Mouse (Mus musculus) heart, embryonic 15.5 days (tissue): ENCODE data around the gene Mis18a. TPM values are rescaled to one million over a fixed set of nuclear protein-coding genes. Genes with fewer than 3 reads are reported as not detected.

ENCODE experiments used
- ATAC-seq: fragments of 200-750 bp; cut with Nextera tagmentation; replicated peaks from 2 replicates; pipeline ENCODE4 v1.8.0; 2017; ENCODE audit warnings: low read depth, moderate TSS enrichment; ENCODE audit not compliant: insufficient number of reproducible peaks, insufficient read depth, low FRiP score
- H3K27ac ChIP-seq: fragments of 300-500 bp; sonication (generic); 2 replicates; pipeline ENCODE4 v1.5.1; 2015; ENCODE audit warnings: mild to moderate bottlenecking, inconsistent platforms
- H3K27me3 ChIP-seq: fragments of 300-500 bp; sonication (generic); 2 replicates; pipeline ENCODE4 v1.6.1; 2015; ENCODE audit warnings: inconsistent platforms
- H3K36me3 ChIP-seq: fragments of 300-500 bp; sonication (generic); 2 replicates; pipeline ENCODE4 v1.6.1; 2015; ENCODE audit warnings: mild to moderate bottlenecking, inconsistent platforms
- H3K4me1 ChIP-seq: fragments of 300-500 bp; sonication (generic); replicated peaks from 2 replicates; pipeline ENCODE4 v1.6.1; 2015; ENCODE audit warnings: inconsistent platforms
- H3K4me2 ChIP-seq: fragments of 300-500 bp; sonication (generic); 2 replicates; pipeline ENCODE4 v1.6.1; 2015; ENCODE audit warnings: inconsistent platforms, mild to moderate bottlenecking, moderate library complexity
- H3K4me3 ChIP-seq: fragments of 300-500 bp; sonication (generic); 2 replicates; pipeline ENCODE4 v1.5.1; 2015; ENCODE audit warnings: mild to moderate bottlenecking, inconsistent platforms
- H3K9ac ChIP-seq: fragments of 300-500 bp; sonication (generic); 2 replicates; pipeline ENCODE4 v1.6.1; 2015; ENCODE audit warnings: mild to moderate bottlenecking, inconsistent platforms
- H3K9me3 ChIP-seq: fragments of 300-500 bp; sonication (generic); replicated peaks from 2 replicates; pipeline ENCODE4 v1.6.1; 2016; ENCODE audit warnings: inconsistent platforms
- WGBS: fragments of 180-500 bp; shearing (Covaris S2); methylation state at CpG from one replicate; pipeline ENCODE4 v1.1.7; 2015; ENCODE audit warnings: mixed read lengths; 5-methylcytosine and 5-hydroxymethylcytosine counted together
- polyA plus RNA-seq: library from polyadenylated mRNA; unstranded; fragments of >200 nt; fragmentation: Nextera tagmentation; extraction: Ambion mirVana; gene quantifications from 2 replicates; pipeline ENCODE4 v1.2.1, GENCODE M21; 2015

Gene Mis18a
- polyA plus RNA-seq, 1 experiment from 2014 or later = 31.2 TPM

- no peak for ATAC-seq
- Histone ChIP-seq H3K9me3 (no peaks in the 10 kb centered on the region), H3K36me3 (no peaks in the 10 kb centered on the region), H3K4me1 (peaks cover 25% of the 10 kb centered on the region), H3K4me2 (no peak overlapping the region), H3K27me3 (no peaks in the 10 kb centered on the region), H3K4me3 (no peak overlapping the region), H3K9ac (no peak overlapping the region), H3K27ac (no peak overlapping the region)
- 96% methylated on average over 2 of the region's 2 CpGs for WGBS
These were observed 25.7 kb downstream of the Mis18a start for GRCm38 (mm10) chr16:90701541-90701940.

- no peaks in the 10 kb centered on the region for H3K27me3 ChIP-seq
- no peak for ATAC-seq
- H3K9me3 ChIP-seq = no peaks in the 10 kb centered on the region
- H3K36me3 ChIP-seq = no peaks in the 10 kb centered on the region
- H3K4me2 ChIP-seq = no peak overlapping the region
- no peak overlapping the region for H3K27ac ChIP-seq
- H3K4me3 ChIP-seq = no peak overlapping the region
- peaks cover 15% of the 10 kb centered on the region for H3K4me1 ChIP-seq
- no peak overlapping the region for H3K9ac ChIP-seq
- WGBS = 74% methylated on average over 14 of the region's 14 CpGs
These were observed 27.8 kb downstream of the Mis18a start for GRCm38 (mm10) chr16:90699390-90699789.

DNA sequence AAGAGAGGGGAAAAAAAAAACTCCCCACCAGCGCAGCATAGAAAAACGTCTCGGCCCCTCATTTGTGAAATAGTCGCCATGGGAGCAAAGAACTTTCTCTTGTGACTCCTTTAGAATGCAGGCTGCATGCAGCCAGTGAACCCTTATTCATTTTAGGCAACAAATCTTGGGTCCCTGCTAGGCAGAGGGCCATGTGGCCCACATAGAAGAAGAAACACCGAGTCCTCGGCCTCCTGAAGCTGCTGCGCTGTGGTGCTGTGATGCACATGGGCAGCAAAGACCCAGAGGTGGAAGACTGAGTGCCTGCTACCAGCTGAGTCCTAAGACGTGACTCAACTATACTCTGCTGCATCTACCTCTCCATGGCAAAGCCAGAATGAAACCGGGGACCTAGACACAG, 30.9 kb downstream of the Mis18a start:
- Histone ChIP-seq H3K4me2 (no peak overlapping the region), H3K9me3 (no peaks in the 10 kb centered on the region), H3K4me3 (no peak overlapping the region), H3K27ac (no peak overlapping the region), H3K27me3 (no peaks in the 10 kb centered on the region), H3K36me3 (no peaks in the 10 kb centered on the region), H3K4me1 (peaks cover 4% of the 10 kb centered on the region; the same call in 1 of the 2 replicates), H3K9ac (no peak overlapping the region)
- 81% methylated on average over 9 of the region's 9 CpGs for WGBS
- no peak for ATAC-seq

GRCm38 (mm10) chr16:90695121-90695520, 32.1 kb downstream of the Mis18a start:
- WGBS = 56% methylated on average over 10 of the region's 10 CpGs
- Histone ChIP-seq H3K4me3 (no peak overlapping the region), H3K4me2 (no peak overlapping the region), H3K9me3 (no peaks in the 10 kb centered on the region), H3K36me3 (no peaks in the 10 kb centered on the region), H3K27me3 (no peaks in the 10 kb centered on the region), H3K4me1 (0 out of 2 replicates have a peak, but pooled peaks cover 4% of the 10 kb centered on the region), H3K27ac (no peak overlapping the region), H3K9ac (no peak overlapping the region)
- no peak; the same call in 1 of the 2 replicates for ATAC-seq

DNA sequence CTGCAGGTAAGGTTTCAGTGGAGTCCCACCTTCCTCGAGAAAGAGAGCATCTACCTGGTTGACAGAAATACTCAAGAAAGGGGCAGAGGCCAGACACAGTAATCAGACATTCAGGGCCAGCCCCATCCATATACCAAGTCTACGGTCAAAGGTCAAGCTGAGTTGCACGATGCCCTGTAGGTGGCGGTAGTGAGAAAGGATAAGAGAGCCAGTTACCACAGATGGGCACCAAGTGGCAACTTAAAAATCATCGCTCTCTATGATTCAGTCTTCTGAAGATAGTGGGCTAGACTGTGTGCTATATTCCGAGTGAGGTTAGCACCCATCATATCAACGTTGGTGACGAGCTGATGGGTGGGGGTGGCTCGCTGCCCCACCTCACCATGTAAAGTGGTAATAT, 32.5 kb downstream of the Mis18a start:
- Histone ChIP-seq H3K9me3 (no peaks in the 10 kb centered on the region), H3K27me3 (no peaks in the 10 kb centered on the region), H3K4me1 (0 out of 2 replicates have a peak, but pooled peaks cover 4% of the 10 kb centered on the region), H3K4me3 (no peak overlapping the region), H3K36me3 (no peaks in the 10 kb centered on the region), H3K9ac (no peak overlapping the region), H3K4me2 (no peak overlapping the region), H3K27ac (no peak overlapping the region)
- 58% methylated on average over 9 of the region's 9 CpGs for WGBS
- ATAC-seq = no peak

DNA sequence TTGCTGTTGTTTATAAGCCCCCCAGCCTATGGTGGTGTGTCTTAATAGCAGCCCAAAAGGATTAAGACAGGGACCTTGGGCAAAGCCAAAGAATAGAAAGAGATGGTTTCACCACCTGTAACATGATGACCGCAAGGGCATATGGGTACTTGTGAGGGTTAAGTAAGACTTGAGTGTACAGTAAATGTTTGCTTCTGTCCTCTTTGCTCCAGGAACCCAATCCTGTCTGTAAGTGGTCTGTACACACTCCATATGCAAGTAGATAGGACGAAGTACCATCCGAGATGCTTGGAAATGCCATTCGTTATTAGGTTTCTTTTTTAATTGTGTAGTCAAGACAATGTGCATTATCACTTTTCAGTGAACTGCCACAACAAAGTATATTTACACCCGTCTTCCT, 33.6 kb downstream of the Mis18a start:
- no peak overlapping the region for H3K4me2 ChIP-seq
- H3K4me3 ChIP-seq = no peak overlapping the region
- H3K9ac ChIP-seq = no peak overlapping the region
- 95% methylated on average over 5 of the region's 5 CpGs for WGBS
- no peaks in the 10 kb centered on the region for H3K9me3 ChIP-seq
- H3K27ac ChIP-seq = no peak overlapping the region
- H3K4me1 ChIP-seq = 0 out of 2 replicates have a peak, but pooled peaks cover 4% of the 10 kb centered on the region
- no peak for ATAC-seq
- H3K27me3 ChIP-seq = no peaks in the 10 kb centered on the region
- H3K36me3 ChIP-seq = no peaks in the 10 kb centered on the region

- Histone ChIP-seq H3K9me3 (no peaks in the 10 kb centered on the region), H3K27me3 (no peaks in the 10 kb centered on the region), H3K36me3 (no peaks in the 10 kb centered on the region), H3K4me1 (0 out of 2 replicates have a peak, but pooled peaks cover 4% of the 10 kb centered on the region), H3K27ac (no peak overlapping the region), H3K4me3 (no peak overlapping the region), H3K4me2 (no peak overlapping the region), H3K9ac (no peak overlapping the region)
- no peak for ATAC-seq
- WGBS = 84% methylated on average over 15 of the region's 15 CpGs
These were observed 34.4 kb downstream of the Mis18a start for GRCm38 (mm10) chr16:90692704-90693385.

GRCm38 (mm10) chr16:90687687-90688263, 39.4 kb downstream of the Mis18a start:
- H3K36me3 ChIP-seq = no peaks in the 10 kb centered on the region
- H3K4me1 ChIP-seq = no peaks in the 10 kb centered on the region
- H3K9me3 ChIP-seq = no peaks in the 10 kb centered on the region
- ATAC-seq = no peak
- no peak overlapping the region for H3K4me2 ChIP-seq
- 79% methylated on average over 12 of the region's 12 CpGs for WGBS
- H3K27me3 ChIP-seq = no peaks in the 10 kb centered on the region
- H3K9ac ChIP-seq = no peak overlapping the region
- no peak overlapping the region for H3K4me3 ChIP-seq
- H3K27ac ChIP-seq = no peak overlapping the region

GRCm38 (mm10) chr16:90687011-90687410, 40.2 kb downstream of the Mis18a start:
- no peak for ATAC-seq
- H3K9ac ChIP-seq = no peak overlapping the region
- H3K4me2 ChIP-seq = no peak overlapping the region
- H3K36me3 ChIP-seq = no peaks in the 10 kb centered on the region
- H3K9me3 ChIP-seq = no peaks in the 10 kb centered on the region
- WGBS = 56% methylated on average over 5 of the region's 5 CpGs
- H3K4me3 ChIP-seq = no peak overlapping the region
- no peaks in the 10 kb centered on the region for H3K27me3 ChIP-seq
- no peaks in the 10 kb centered on the region for H3K4me1 ChIP-seq
- H3K27ac ChIP-seq = no peak overlapping the region

DNA sequence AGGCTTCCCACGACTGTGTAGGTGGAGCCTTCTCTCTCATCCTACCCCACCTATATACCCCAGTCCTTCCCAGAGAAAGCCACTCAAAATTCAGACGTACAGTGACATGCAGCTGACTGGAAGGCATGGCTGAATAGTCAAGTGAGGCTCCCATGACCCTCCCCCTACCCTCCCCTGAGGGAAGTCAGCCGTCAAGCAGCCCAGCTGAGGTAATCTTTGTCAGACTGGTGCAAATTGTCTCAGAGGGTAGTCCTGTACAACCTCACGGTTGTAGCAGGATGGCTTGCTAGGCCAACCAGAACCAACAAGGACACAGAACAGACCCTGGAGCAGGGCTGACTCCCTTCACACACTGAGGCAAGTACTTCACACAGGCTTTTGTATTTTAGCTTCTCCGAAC, 43.1 kb downstream of the Mis18a start:
- no peak for ATAC-seq
- no peaks in the 10 kb centered on the region for H3K9me3 ChIP-seq
- WGBS = 57% methylated on average over 5 of the region's 5 CpGs

DNA sequence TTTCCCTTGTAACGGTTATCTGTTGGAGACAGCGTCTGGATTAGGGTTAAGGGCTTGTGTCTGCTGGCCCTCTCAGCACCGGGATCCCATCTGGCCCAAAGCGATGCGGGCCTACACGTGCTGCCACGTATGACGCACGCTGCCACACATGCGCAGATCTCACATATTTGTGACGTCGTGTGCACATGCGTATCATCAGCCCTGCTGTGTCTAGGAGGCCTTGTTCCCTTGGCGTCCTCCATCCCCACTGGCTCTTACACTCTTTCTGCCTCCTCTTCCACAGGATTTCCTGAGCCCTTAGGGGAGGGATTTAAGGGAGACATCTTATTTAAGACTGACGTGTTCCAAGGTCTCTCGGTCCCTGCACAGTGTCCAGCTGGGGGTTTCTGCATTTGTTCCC, 47.2 kb downstream of the Mis18a start:
- no peak for ATAC-seq
- Histone ChIP-seq H3K27ac (no peak overlapping the region), H3K4me1 (no peaks in the 10 kb centered on the region), H3K4me3 (no peak overlapping the region), H3K9ac (no peak overlapping the region), H3K4me2 (no peak overlapping the region), H3K36me3 (no peaks in the 10 kb centered on the region), H3K9me3 (no peaks in the 10 kb centered on the region; the same call in 1 of the 2 replicates), H3K27me3 (no peaks in the 10 kb centered on the region)
- 82% methylated on average over 16 of the region's 16 CpGs for WGBS

More for the DNA sequence above, 43.1 kb downstream of the Mis18a start:
- Histone ChIP-seq H3K9ac (no peak overlapping the region), H3K4me3 (no peak overlapping the region), H3K4me2 (no peak overlapping the region), H3K27me3 (no peaks in the 10 kb centered on the region), H3K36me3 (no peaks in the 10 kb centered on the region), H3K4me1 (no peaks in the 10 kb centered on the region), H3K27ac (no peak overlapping the region)

DNA sequence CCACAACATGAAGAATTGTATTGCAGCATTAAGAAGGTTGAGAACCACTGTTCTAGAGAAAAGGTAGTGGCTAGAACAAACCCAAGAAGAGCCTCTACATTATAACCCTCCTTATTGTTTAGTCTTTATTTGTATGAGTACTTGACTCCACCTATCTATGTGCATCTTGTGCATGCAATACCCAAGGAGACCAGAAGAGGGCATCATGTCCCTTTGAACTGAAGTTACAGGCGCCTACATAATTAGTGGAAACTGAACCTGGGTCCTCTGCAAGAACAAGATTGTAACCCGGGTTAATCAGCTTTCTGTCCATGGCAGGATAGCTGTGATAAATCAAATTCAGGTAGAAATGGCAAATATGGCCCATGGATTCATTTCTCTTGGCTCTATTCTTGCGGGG, 48.4 kb downstream of the Mis18a start:
- H3K4me1 ChIP-seq = no peaks in the 10 kb centered on the region
- no peak for ATAC-seq
- H3K27me3 ChIP-seq = no peaks in the 10 kb centered on the region
- no peaks in the 10 kb centered on the region; the same call in 1 of the 2 replicates for H3K9me3 ChIP-seq
- 86% methylated on average over 3 of the region's 3 CpGs for WGBS
- H3K27ac ChIP-seq = no peak overlapping the region
- H3K4me2 ChIP-seq = no peak overlapping the region
- no peak overlapping the region for H3K4me3 ChIP-seq
- no peaks in the 10 kb centered on the region for H3K36me3 ChIP-seq
- no peak overlapping the region for H3K9ac ChIP-seq
